Mouse (Mus musculus) liver, postnatal 0 days (tissue): ENCODE data around the gene Gm1123. TPM values are rescaled to one million over a fixed set of nuclear protein-coding genes. Genes with fewer than 3 reads are reported as not detected.

Experiments
- ATAC-seq: fragments of 200-750 bp; cut with Nextera tagmentation; 2 replicates; pipeline ENCODE4 v1.8.0; 2017; ENCODE audit warnings: mild to moderate bottlenecking, moderate library complexity
- DNase-seq: peaks from one replicate; pipeline ENCODE4 v3.0.0-alpha.2; 2016
- H3K27ac ChIP-seq: fragments of 300-500 bp; sonication (generic); 2 replicates; pipeline ENCODE4 v1.5.1; 2014; ENCODE audit warnings: antibody characterized with exemption, moderate library complexity, mild to moderate bottlenecking, low read depth
- H3K27me3 ChIP-seq: fragments of 300-500 bp; sonication (generic); 2 replicates; pipeline ENCODE4 v1.6.1; 2014; ENCODE audit warnings: low read length, control low read depth, mixed read lengths; ENCODE audit not compliant: insufficient read depth
- H3K36me3 ChIP-seq: fragments of 300-500 bp; sonication (generic); replicated peaks from 2 replicates; pipeline ENCODE4 v1.6.1; 2014; ENCODE audit warnings: mild to moderate bottlenecking, control low read depth, low read length, moderate library complexity, mixed read lengths; ENCODE audit not compliant: insufficient read depth
- H3K4me1 ChIP-seq: fragments of 300-500 bp; sonication (generic); 2 replicates; pipeline ENCODE4 v1.6.1; 2014; ENCODE audit warnings: antibody characterized with exemption, mild to moderate bottlenecking, control low read depth; ENCODE audit not compliant: insufficient read depth
- H3K4me2 ChIP-seq: fragments of 300-500 bp; sonication (generic); 2 replicates; pipeline ENCODE4 v1.6.1; 2014; ENCODE audit warnings: low read depth, mild to moderate bottlenecking, low read length, moderate library complexity, mixed read lengths
- H3K4me3 ChIP-seq: fragments of 300-500 bp; sonication (generic); 2 replicates; pipeline ENCODE4 v1.5.1; 2014; ENCODE audit warnings: low read depth, low read length
- H3K9ac ChIP-seq: fragments of 300-500 bp; sonication (generic); replicated peaks from 2 replicates; pipeline ENCODE4 v1.6.1; 2014; ENCODE audit warnings: mild to moderate bottlenecking, moderate library complexity
- H3K9me3 ChIP-seq: fragments of 300-500 bp; sonication (generic); 2 replicates; pipeline ENCODE4 v1.6.1; 2016; ENCODE audit warnings: mild to moderate bottlenecking, control low read depth, low read length, mixed read lengths
- CTCF ChIP-seq: sonication (generic); IDR thresholded peaks from 2 replicates; pipeline ENCODE4 v1.5.1; 2016; ENCODE audit warnings: antibody characterized with exemption, low read depth
- EP300 ChIP-seq: IDR thresholded peaks from 2 replicates; pipeline ENCODE4 v1.6.1; 2016; ENCODE audit warnings: antibody characterized with exemption, low read depth, mild to moderate bottlenecking
- WGBS: fragments of 180-500 bp; shearing (Covaris S2); extraction: QIAGEN DNeasy Blood & Tissue Kit; methylation state at CpG from one replicate; pipeline ENCODE4 v1.1.7; 2014; ENCODE audit not compliant: insufficient replicate concordance; 5-methylcytosine and 5-hydroxymethylcytosine counted together
- polyA plus RNA-seq: library from polyadenylated mRNA; unstranded; fragments of >200 nt; fragmentation: Nextera tagmentation; extraction: Ambion mirVana; gene quantifications from 2 replicates; pipeline ENCODE4 v1.2.1, GENCODE M21; 2015

Gene Gm1123
- polyA plus RNA-seq, 1 experiment from 2014 or later, result not detected

DNA sequence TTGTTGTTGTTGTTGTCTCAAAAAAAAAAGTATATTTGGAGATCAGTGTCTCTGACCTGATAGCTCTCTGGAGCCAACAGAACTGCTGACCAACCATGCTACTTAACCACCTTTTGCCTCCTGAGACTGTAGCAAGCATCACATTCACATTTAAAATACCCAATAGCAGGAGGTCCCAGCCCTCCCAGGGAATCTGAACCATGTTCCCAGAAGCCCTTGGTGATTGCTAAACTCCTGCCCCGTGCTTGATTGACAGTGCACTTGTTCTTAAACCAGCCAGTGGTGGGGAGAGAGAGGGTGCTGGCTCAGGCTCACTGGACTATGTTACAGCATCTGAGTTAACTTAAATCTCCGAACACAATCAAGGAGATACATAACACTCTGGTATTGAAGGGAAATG is 60.6 kb downstream of the Gm1123 start:
- Histone ChIP-seq H3K9me3 (peaks cover 4% of the 10 kb centered on the region), H3K4me1 (no peaks in the 10 kb centered on the region; the same call in 1 of the 2 replicates), H3K27ac (no peak overlapping the region), H3K4me2 (no peak overlapping the region), H3K4me3 (no peak overlapping the region), H3K36me3 (no peaks in the 10 kb centered on the region), H3K9ac (no peak overlapping the region), H3K27me3 (peaks cover 87% of the 10 kb centered on the region)
- WGBS, result 31% methylated on average over 2 of the region's 2 CpGs
- ATAC-seq (no peak), DNase-seq (no peak)
- TF ChIP-seq EP300, result no peak
- TF ChIP-seq CTCF, result no peak

DNA sequence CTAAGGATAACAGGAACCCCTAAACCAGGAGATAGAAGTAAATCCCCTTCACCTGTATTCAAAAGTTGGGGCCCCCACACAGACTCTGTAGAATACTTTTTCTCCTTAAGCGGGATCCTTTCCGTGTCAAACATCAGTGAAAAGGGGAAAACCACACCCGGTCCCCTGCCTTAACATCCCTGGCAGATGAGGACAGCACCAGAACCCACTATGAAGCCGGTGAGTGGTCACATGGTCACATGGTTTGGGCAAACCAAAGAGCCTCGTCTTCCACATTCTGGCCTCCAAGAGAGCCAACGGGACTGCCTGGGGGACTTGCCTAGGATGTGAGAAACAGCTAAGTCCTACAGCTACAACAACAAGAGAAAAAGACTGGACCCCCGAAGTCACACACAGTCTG is 62.0 kb downstream of the Gm1123 start:
- TF ChIP-seq EP300 (no peak), CTCF (no peak)
- 9% methylated on average over 7 of the region's 7 CpGs for WGBS
- Histone ChIP-seq H3K27me3 (peaks cover 85% of the 10 kb centered on the region), H3K4me3 (peak overlapping the region; percentile 40; the same call in 1 of the 2 replicates), H3K4me1 (no peaks in the 10 kb centered on the region), H3K9ac (no peak overlapping the region), H3K27ac (no peak overlapping the region), H3K4me2 (peak overlapping the region; percentile 61; the same call in 1 of the 2 replicates), H3K36me3 (no peaks in the 10 kb centered on the region), H3K9me3 (peaks cover 4% of the 10 kb centered on the region)
- DNase-seq (no peak), ATAC-seq (no peak)

DNA sequence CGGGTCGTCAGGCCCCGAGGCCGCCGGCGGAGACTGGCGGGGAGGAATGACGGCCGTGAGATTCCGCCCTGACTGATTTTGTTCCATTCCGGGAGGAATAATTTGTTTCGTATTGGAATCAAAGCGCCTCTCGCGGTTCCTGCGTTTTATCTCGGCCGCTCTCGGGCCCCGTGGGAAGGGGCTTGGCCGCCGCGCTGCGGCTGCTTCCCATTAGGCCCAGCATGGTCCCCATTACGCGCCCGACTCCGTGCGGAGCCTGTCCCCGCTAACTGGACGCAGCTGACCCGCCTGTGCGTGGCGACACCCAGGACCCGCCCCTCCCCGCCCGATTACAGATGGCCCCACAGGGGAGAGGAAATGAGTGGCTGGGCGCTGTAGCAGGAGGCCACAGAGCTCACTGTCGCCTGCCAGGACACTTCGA is 62.4 kb downstream of the Gm1123 start:
- no peaks in the 10 kb centered on the region for H3K36me3 ChIP-seq
- peak overlapping the region; percentile 40 for H3K4me3 ChIP-seq
- no peak overlapping the region for H3K9ac ChIP-seq
- H3K27me3 ChIP-seq, result peaks cover 85% of the 10 kb centered on the region
- WGBS, result under 1% methylated on average over 40 of the region's 40 CpGs
- peak overlapping the region; percentile 61 for H3K4me2 ChIP-seq
- H3K9me3 ChIP-seq, result peaks cover 4% of the 10 kb centered on the region
- H3K27ac ChIP-seq, result no peak overlapping the region
- DNase-seq (no peak), ATAC-seq (no peak)
- no peak for TF ChIP-seq CTCF
- TF ChIP-seq EP300, result no peak
- H3K4me1 ChIP-seq, result no peaks in the 10 kb centered on the region

DNA sequence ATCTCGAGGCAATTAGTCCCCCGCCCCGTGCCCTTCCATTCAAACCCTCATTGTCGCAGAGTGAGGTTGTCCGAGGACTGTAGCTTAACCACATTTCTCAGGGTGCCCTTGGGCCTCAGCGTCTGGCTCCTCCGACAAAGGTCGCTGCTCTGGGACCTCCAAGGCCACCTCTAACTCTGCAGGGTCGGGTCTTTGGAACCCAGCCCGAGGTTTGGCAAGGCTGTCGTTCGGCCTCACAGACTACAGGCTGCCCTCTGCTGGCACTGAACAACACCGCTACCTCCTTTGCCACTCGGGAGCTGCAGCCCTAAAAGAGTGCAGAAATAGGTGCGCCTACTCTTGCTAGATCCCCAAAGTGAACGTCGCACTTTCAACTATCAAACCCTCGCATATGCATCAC is 70.4 kb downstream of the Gm1123 start:
- no peak overlapping the region for H3K4me2 ChIP-seq
- H3K4me1 ChIP-seq, result no peaks in the 10 kb centered on the region
- H3K9me3 ChIP-seq, result no peaks in the 10 kb centered on the region
- no peak for TF ChIP-seq EP300
- TF ChIP-seq CTCF, result peak; percentile 54
- ATAC-seq, result no peak
- H3K9ac ChIP-seq, result no peak overlapping the region
- peaks cover 74% of the 10 kb centered on the region for H3K27me3 ChIP-seq
- DNase-seq, result no peak
- no peak overlapping the region for H3K4me3 ChIP-seq
- H3K27ac ChIP-seq, result no peak overlapping the region
- no peaks in the 10 kb centered on the region for H3K36me3 ChIP-seq
- WGBS, result 2% methylated on average over 18 of the region's 18 CpGs

DNA sequence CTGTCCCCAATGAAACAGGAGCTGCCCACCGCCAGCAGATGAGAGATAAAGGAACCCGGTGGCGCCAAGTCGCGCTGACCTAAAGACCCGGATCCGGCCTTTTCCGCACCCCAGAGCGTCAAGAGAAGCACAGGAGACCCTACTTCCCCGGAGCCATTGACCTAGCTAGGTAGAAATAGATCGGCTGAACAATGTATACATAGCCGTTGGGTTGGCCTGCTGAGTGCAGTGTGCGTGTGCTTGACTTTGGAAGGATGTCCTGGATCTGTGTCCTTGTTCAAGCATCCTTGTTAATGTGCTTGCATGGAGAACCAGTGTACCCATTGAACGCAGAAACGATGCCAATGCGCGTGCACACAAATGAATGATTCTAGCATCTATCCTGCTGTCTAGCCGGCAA is 71.9 kb downstream of the Gm1123 start:
- Histone ChIP-seq H3K9me3 (no peaks in the 10 kb centered on the region), H3K36me3 (no peaks in the 10 kb centered on the region), H3K4me2 (no peak overlapping the region), H3K4me1 (no peaks in the 10 kb centered on the region), H3K9ac (no peak overlapping the region), H3K27ac (no peak overlapping the region), H3K4me3 (no peak overlapping the region), H3K27me3 (peaks cover 77% of the 10 kb centered on the region)
- 12% methylated on average over 18 of the region's 18 CpGs for WGBS
- no peak for DNase-seq
- TF ChIP-seq EP300 (no peak), CTCF (no peak)
- no peak for ATAC-seq

DNA sequence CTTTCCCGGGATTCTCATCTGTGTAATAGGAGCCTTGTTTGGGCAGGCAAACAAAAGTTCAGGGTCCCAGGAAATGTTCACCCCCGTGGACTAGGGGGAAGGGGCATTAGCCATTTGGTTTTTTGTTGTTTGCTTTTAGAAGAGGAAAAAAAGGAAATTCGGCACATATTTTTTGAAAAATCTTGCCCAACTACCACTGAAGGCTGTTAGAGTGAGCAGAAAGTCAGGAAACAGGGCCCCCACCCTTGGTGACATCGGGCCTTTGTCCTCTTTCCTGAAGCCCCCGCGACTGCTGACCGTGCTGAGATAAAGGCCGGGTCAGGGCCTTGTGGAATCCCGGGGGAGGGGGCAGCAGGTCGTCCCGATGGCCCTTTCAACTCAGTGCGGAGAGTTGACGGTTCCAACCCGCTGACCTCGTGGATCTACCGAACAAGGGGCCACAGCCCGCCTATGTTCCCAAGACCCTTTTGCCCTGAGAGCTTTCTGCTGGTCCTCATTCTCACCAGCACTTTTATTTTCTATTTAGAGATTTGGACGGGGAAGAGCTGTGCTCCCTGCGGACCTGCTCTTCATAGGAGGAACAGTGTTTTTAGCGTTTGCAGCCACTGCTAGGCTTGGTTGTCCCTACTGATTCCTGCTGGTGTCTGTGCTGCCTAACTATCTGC is 72.9 kb downstream of the Gm1123 start:
- Histone ChIP-seq H3K36me3 (no peaks in the 10 kb centered on the region), H3K9ac (no peak overlapping the region), H3K4me2 (no peak overlapping the region), H3K27me3 (peaks cover 87% of the 10 kb centered on the region), H3K27ac (no peak overlapping the region), H3K4me3 (no peak overlapping the region), H3K4me1 (no peaks in the 10 kb centered on the region), H3K9me3 (no peaks in the 10 kb centered on the region)
- DNase-seq (no peak), ATAC-seq (no peak)
- 3% methylated on average over 20 of the region's 20 CpGs for WGBS
- no peak for TF ChIP-seq CTCF
- no peak for TF ChIP-seq EP300
